Mouse (Mus musculus) liver, embryonic 11.5 days (tissue): ENCODE measurements around the gene Dhx8. TPM values are rescaled to one million over a fixed set of nuclear protein-coding genes. Genes with fewer than 3 reads are reported as not detected.

Experiments used
- ATAC-seq: fragments of 200-750 bp; cut with Nextera tagmentation; replicated peaks from 2 replicates; pipeline ENCODE4 v1.8.0; 2017; ENCODE audit warnings: moderate number of reproducible peaks, mild to moderate bottlenecking, moderate TSS enrichment, moderate library complexity; ENCODE audit not compliant: low FRiP score
- DNase-seq: peaks from one replicate; pipeline ENCODE4 v3.0.0-alpha.2; 2017; ENCODE audit warnings: low spot score
- H3K27ac ChIP-seq: fragments of 300-500 bp; sonication (generic); 2 replicates; pipeline ENCODE4 v1.5.1; 2014; ENCODE audit warnings: mild to moderate bottlenecking, low read depth, low read length, control low read depth
- H3K27me3 ChIP-seq: fragments of 300-500 bp; sonication (generic); replicated peaks from 2 replicates; pipeline ENCODE4 v1.6.1; 2014; ENCODE audit warnings: low read length, mixed read lengths; ENCODE audit not compliant: control insufficient read depth, insufficient read depth
- H3K36me3 ChIP-seq: fragments of 300-500 bp; sonication (generic); 2 replicates; pipeline ENCODE4 v1.6.1; 2014; ENCODE audit warnings: mild to moderate bottlenecking, low read length, moderate library complexity, mixed read lengths; ENCODE audit not compliant: control insufficient read depth, insufficient read depth
- H3K4me1 ChIP-seq: fragments of 300-500 bp; sonication (generic); replicated peaks from 2 replicates; pipeline ENCODE4 v1.6.1; 2014; ENCODE audit warnings: low read length, mixed read lengths; ENCODE audit not compliant: control insufficient read depth, insufficient read depth
- H3K4me2 ChIP-seq: fragments of 300-500 bp; sonication (generic); 2 replicates; pipeline ENCODE4 v1.6.1; 2014; ENCODE audit warnings: mild to moderate bottlenecking, control low read depth, moderate library complexity
- H3K4me3 ChIP-seq: fragments of 300-500 bp; sonication (generic); 2 replicates; pipeline ENCODE4 v1.5.1; 2014; ENCODE audit warnings: low read depth, low read length, control low read depth
- H3K9ac ChIP-seq: fragments of 300-500 bp; sonication (generic); 2 replicates; pipeline ENCODE4 v1.6.1; 2014; ENCODE audit warnings: low read depth, low read length, control low read depth
- H3K9me3 ChIP-seq: fragments of 300-500 bp; sonication (generic); 2 replicates; pipeline ENCODE4 v1.6.1; 2016; ENCODE audit warnings: low read length, inconsistent platforms, mixed read lengths; ENCODE audit not compliant: control insufficient read depth
- WGBS: fragments of 180-500 bp; shearing (Covaris S2); extraction: QIAGEN DNeasy Blood & Tissue Kit; methylation state at CpG from one replicate; pipeline ENCODE4 v1.1.7; 2014; 5-methylcytosine and 5-hydroxymethylcytosine counted together
- polyA plus RNA-seq: library from polyadenylated mRNA; unstranded; fragments of >200 nt; fragmentation: Nextera tagmentation; extraction: Ambion mirVana; gene quantifications from 2 replicates; pipeline ENCODE4 v1.2.1, GENCODE M21; 2014

The Dhx8 gene
- polyA plus RNA-seq, 1 experiment from 2014 or later = 37.6 TPM

DNA sequence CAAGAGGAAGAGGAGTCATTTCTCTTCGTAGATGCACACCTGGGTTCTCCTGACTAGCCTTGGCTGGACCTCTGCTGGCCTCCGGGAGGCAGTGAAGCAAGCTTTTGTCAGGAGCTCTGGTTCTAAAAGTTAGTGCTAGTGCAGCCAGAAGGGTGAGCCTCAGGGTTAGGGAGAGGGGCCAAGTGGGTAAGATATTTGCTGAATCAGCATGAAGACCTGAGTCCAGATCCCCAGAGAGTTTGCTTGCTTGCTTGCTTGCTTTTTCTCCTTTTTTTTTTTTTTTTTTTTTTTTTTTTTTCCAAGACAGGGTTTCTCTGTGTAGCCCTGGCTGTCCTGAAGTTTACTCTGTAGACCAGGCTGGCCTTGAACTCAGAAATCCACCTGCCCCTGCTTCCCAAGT lies 64.6 kb downstream of the Dhx8 start:
- H3K9me3 ChIP-seq = no peaks in the 10 kb centered on the region
- H3K4me3 ChIP-seq = no peak overlapping the region
- DNase-seq = no peak
- H3K4me1 ChIP-seq = no peaks in the 10 kb centered on the region
- no peaks in the 10 kb centered on the region for H3K27me3 ChIP-seq
- WGBS = 76% methylated on average over 2 of the region's 2 CpGs
- ATAC-seq = no peak
- H3K4me2 ChIP-seq = no peak overlapping the region
- no peak overlapping the region; the same call in 1 of the 2 replicates for H3K27ac ChIP-seq
- no peaks in the 10 kb centered on the region for H3K36me3 ChIP-seq
- H3K9ac ChIP-seq = no peak overlapping the region

DNA sequence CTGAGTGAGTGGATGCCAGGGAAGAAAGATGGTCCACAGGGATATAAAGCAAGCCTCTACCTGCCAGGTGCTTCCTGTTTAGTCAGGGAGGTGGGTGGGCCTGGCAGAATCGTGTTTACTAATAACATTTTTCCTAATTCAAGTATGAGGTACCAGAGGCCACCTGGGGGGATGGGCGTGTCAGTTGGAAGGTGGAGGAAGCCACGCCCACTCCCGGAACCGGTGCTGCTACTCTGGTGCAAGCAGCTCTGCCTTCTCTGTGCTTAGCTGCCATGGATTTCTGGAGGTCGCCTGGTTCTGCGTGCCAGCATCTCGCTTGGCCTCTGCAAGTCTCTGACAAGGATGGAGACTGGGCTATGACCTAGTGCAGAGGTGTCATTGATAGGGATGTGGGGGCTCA lies 65.4 kb downstream of the Dhx8 start:
- Histone ChIP-seq H3K4me3 (no peak overlapping the region), H3K36me3 (no peaks in the 10 kb centered on the region), H3K27me3 (no peaks in the 10 kb centered on the region), H3K9ac (no peak overlapping the region), H3K27ac (no peak overlapping the region), H3K9me3 (no peaks in the 10 kb centered on the region), H3K4me2 (no peak overlapping the region), H3K4me1 (no peaks in the 10 kb centered on the region)
- ATAC-seq = no peak
- no peak for DNase-seq
- 40% methylated on average over 8 of the region's 8 CpGs for WGBS

DNA sequence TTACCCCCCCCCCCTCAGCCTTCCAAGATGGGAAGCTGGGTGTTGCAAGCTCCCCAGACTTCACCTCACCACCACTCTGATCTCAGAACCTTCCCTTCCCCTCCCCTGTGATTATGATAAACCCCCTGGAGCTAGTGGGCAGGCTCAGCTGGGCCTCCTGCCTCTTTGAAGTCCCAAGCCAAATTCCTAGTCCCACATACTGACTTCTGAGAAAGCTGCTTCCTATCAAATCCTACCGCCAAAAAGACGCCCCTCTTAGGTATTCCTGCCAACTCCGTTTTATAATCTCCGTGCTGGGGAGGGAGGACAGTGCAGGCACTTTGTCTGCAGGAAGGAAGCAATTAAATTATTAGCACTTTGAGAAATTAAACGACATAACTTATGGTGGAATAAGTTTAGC lies 68.7 kb downstream of the Dhx8 start:
- no peaks in the 10 kb centered on the region for H3K27me3 ChIP-seq
- no peak overlapping the region for H3K4me3 ChIP-seq
- H3K27ac ChIP-seq = no peak overlapping the region
- 19% methylated on average over 5 of the region's 5 CpGs for WGBS
- DNase-seq (no peak), ATAC-seq (no peak)
- H3K9me3 ChIP-seq = no peaks in the 10 kb centered on the region
- H3K36me3 ChIP-seq = no peaks in the 10 kb centered on the region
- no peaks in the 10 kb centered on the region for H3K4me1 ChIP-seq
- no peak overlapping the region for H3K9ac ChIP-seq
- no peak overlapping the region for H3K4me2 ChIP-seq

DNA sequence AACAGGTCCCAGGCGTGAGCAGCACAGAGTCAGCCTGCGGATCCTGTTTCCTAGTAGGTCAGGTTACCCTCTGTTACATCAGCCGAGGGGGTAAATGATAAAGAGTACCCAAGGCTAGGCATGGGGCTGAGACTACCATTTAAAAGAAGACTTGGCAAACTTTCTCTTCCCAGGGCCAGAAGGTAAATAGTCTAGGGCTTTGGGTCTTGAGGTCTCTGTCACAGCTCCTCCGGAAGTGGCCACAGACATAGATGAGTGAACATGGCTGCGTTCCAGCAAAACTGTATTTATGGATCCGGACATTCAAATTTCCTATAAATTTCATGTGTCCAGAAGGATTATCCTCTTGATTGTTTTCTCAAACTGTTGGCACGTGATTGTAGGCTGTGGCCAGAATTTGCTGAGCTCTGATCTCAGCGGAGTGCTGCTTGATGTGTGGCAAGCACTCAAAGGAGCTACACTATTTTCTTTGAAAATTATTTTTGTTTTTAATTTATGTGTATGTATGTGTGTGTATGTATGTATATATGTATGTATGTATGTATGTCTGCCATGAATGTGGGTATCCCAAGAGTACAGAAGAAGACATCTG lies 72.5 kb downstream of the Dhx8 start:
- no peak for DNase-seq
- H3K9ac ChIP-seq = no peak overlapping the region
- H3K4me3 ChIP-seq = no peak overlapping the region
- H3K27ac ChIP-seq = no peak overlapping the region
- no peak for ATAC-seq
- WGBS = 79% methylated on average over 8 of the region's 8 CpGs
- H3K4me1 ChIP-seq = 0 out of 2 replicates have a peak, but pooled peaks cover 2% of the 10 kb centered on the region
- H3K27me3 ChIP-seq = peaks cover 13% of the 10 kb centered on the region
- H3K36me3 ChIP-seq = no peaks in the 10 kb centered on the region
- no peaks in the 10 kb centered on the region for H3K9me3 ChIP-seq
- H3K4me2 ChIP-seq = no peak overlapping the region

- Histone ChIP-seq H3K27me3 (peaks cover 13% of the 10 kb centered on the region), H3K4me3 (no peak overlapping the region), H3K36me3 (no peaks in the 10 kb centered on the region), H3K9me3 (no peaks in the 10 kb centered on the region), H3K4me1 (0 out of 2 replicates have a peak, but pooled peaks cover 2% of the 10 kb centered on the region), H3K27ac (no peak overlapping the region), H3K4me2 (no peak overlapping the region), H3K9ac (no peak overlapping the region)
- ATAC-seq = no peak
- 54% methylated on average over 12 of the region's 12 CpGs for whole genome bisulfite sequencing
- no peak for DNase-seq
Measured at GRCm38 (mm10) chr11:101806741-101807140, 74.0 kb downstream of the Dhx8 start.

- 81% methylated on average over 10 of the region's 10 CpGs for WGBS
- DNase-seq = no peak
- Histone ChIP-seq H3K36me3 (no peaks in the 10 kb centered on the region), H3K4me2 (no peak overlapping the region), H3K27me3 (peaks cover 13% of the 10 kb centered on the region), H3K4me1 (0 out of 2 replicates have a peak, but pooled peaks cover 2% of the 10 kb centered on the region), H3K27ac (no peak overlapping the region), H3K4me3 (no peak overlapping the region), H3K9me3 (no peaks in the 10 kb centered on the region), H3K9ac (no peak overlapping the region)
- ATAC-seq = no peak
Measured at GRCm38 (mm10) chr11:101807266-101807665, 74.5 kb downstream of the Dhx8 start.

- Histone ChIP-seq H3K4me1 (0 out of 2 replicates have a peak, but pooled peaks cover 2% of the 10 kb centered on the region), H3K36me3 (no peaks in the 10 kb centered on the region), H3K9me3 (no peaks in the 10 kb centered on the region), H3K27ac (no peak overlapping the region), H3K4me2 (no peak overlapping the region), H3K27me3 (peaks cover 13% of the 10 kb centered on the region), H3K9ac (no peak overlapping the region), H3K4me3 (no peak overlapping the region)
- DNase-seq (no peak), ATAC-seq (no peak)
- WGBS = 40% methylated on average over 15 of the region's 15 CpGs
Measured at GRCm38 (mm10) chr11:101809060-101809828, 76.5 kb downstream of the Dhx8 start.

DNA sequence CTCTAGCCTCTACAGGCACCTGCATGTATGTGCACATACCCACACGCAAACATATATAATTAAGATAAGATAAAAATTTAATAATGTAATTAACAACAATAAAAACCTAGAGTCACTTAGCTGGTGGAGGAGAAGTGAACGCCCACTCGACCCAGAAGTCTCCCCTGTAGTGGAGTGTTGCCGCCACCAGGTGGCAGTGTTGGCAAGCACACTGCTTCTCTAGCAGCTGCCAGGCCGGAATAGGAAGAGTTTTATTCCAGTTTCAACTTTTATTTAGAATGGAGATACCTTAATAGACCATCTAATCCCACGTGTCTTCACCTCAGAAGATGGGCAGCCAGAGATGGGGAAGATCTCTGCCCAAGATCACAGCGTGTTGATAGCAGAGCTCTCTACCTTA lies 80.5 kb downstream of the Dhx8 start:
- ATAC-seq = no peak
- no peak overlapping the region for H3K4me2 ChIP-seq
- DNase-seq = peak; percentile 68
- H3K27ac ChIP-seq = no peak overlapping the region
- no peak overlapping the region for H3K4me3 ChIP-seq
- no peaks in the 10 kb centered on the region for H3K9me3 ChIP-seq
- no peaks in the 10 kb centered on the region for H3K36me3 ChIP-seq
- no peak overlapping the region for H3K9ac ChIP-seq
- H3K27me3 ChIP-seq = peaks cover 15% of the 10 kb centered on the region
- WGBS = 3% methylated on average over 7 of the region's 7 CpGs
- peaks cover 6% of the 10 kb centered on the region; the same call in 1 of the 2 replicates for H3K4me1 ChIP-seq
